Mouse (Mus musculus): ENCODE data around the gene Stat6.

DNA sequence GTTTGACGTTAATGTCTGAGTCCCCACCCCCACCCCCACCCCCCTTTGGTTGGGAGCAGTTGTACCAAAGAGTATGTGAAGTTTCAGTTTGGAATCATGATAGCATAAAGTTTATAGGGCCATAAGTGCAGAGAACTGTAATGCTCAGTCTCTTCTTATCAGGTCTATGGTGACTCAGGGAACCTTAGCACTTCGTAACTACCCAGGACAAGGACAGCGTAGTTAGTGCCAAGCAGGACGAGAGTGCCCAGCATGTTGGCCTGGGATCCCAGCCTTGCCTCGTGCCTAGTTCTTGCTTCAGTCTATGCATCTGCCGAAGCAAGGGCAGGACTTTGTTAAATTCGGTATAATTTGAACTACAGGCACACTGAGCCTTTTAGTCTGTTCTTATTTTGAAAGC is 53.0 kb downstream of the Stat6 start:
- TF ChIP-seq CTCF (IDR thresholded peaks at IDR 0.05; ENCODE audit: low read depth, low read length) (no peak), POLR2A (IDR thresholded peaks at IDR 0.05; ENCODE audit: insufficient read depth, low read length) (no peak)

Data from ES-Bruce4 (cell line).